ENCODE assay signal across 23 mouse cellular contexts in the genomic region with DNA sequence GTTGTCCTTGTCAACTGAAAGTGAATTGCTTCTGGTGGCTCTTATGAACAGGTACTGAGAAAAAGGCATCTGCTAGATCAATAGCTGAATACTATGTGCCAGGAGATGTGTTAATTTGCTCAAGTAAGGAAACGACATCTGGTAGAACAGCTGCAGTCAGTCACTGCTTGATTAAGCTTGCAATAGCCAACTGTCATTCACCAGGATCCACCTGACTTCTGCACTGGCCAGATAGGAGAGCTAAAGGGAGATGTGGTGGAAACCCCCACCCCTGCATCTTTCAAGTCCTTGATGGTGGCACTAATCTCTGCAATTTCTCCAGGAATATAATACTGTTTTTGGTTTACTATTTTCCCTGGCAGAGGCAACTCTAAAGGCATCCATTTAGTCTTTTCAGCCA. TPM values are rescaled to one million over a fixed set of nuclear protein-coding genes. Genes with fewer than 3 reads are reported as not detected.
DNase-seq lines count a peak whose midpoint lies in the region; ATAC-seq and TF ChIP-seq lines count a peak whose summit lies in the region.
"Had no signal": no experiment of that assay in that cellular context is flagged by ENCODE, and none has a peak within 500 bp of the region (broad histone marks: within the 10 kb centered on the region; RNA-seq: fewer than 3 reads in every experiment).

No protein-coding gene starts in this region.

- TF ChIP-seq EP300 in MEL (IDR thresholded peaks at IDR 0.05; ENCODE audit: low read depth in 1 of 2, low read length in 2 of 2), result peak; percentile 70 to 89

- H3K27ac ChIP-seq in MEL (ENCODE audit: control insufficient read depth, low read depth, low read length), result no peak overlapping the region
- peak overlapping the region; percentile 6; the same call in 1 of the 2 replicates for H3K27ac ChIP-seq in liver, embryonic 13.5 days
- no peak overlapping the region for H3K27ac ChIP-seq in hindbrain, embryonic 11.5 days (ENCODE audit: low read depth, low read length)
- H3K27ac ChIP-seq: embryonic facial prominence, embryonic 13.5 days; heart, adult 2 months; hindbrain, embryonic 14.5 days; left cerebral cortex, adult 2 months; lung, embryonic 15.5 days; midbrain, embryonic 10.5 days had no signal

- no peak for TF ChIP-seq CTCF in MEL (IDR thresholded peaks at IDR 0.05 in 2 of 3, conservative IDR thresholded peaks at IDR 0.05 in 1 of 3; ENCODE audit: control insufficient read depth in 1 of 3, insufficient read depth in 1 of 3, low read depth in 2 of 3, low read length in 3 of 3, poor library complexity in 1 of 3, severe bottlenecking in 1 of 3)

- no peak overlapping the region for H3K4me3 ChIP-seq in MEL (ENCODE audit: control insufficient read depth in 1 of 2, insufficient read depth in 1 of 2, low read depth in 2 of 2, low read length in 2 of 2)
- H3K4me3 ChIP-seq in liver, embryonic 13.5 days (replicated peaks), result no peak overlapping the region
- no peak overlapping the region for H3K4me3 ChIP-seq in hindbrain, embryonic 11.5 days (ENCODE audit: low read depth, low read length)
- H3K4me3 ChIP-seq: embryonic facial prominence, embryonic 13.5 days; heart, adult 2 months; left cerebral cortex, adult 2 months; lung, embryonic 15.5 days; midbrain, embryonic 10.5 days had no signal

- H3K9me3 ChIP-seq in MEL (replicated peaks; ENCODE audit: insufficient read depth, low read length), result no peaks in the 10 kb centered on the region
- H3K9me3 ChIP-seq in liver, embryonic 13.5 days (replicated peaks), result no peaks in the 10 kb centered on the region
- no peaks in the 10 kb centered on the region for H3K9me3 ChIP-seq in hindbrain, embryonic 11.5 days (ENCODE audit: control insufficient read depth, low read length)
- H3K9me3 ChIP-seq: embryonic facial prominence, embryonic 13.5 days; lung, embryonic 15.5 days; midbrain, embryonic 10.5 days had no signal

- 8% methylated on average over 1 of the region's 1 CpGs for whole genome bisulfite sequencing in liver, embryonic 13.5 days (ENCODE audit: insufficient replicate concordance)
- WGBS in hindbrain, embryonic 11.5 days, result 69% methylated on average over 1 of the region's 1 CpGs

- no peak for TF ChIP-seq RAD21 in MEL (IDR thresholded peaks at IDR 0.05; ENCODE audit: low read depth, low read length)

- H3K4me1 ChIP-seq in MEL (ENCODE audit: control insufficient read depth in 1 of 2, insufficient read depth in 2 of 2, low read length in 2 of 2), result peaks cover 0 to 3% of the 10 kb centered on the region in 2 experiments; a peak in 1 of 4 replicates
- peaks cover 17% of the 10 kb centered on the region for H3K4me1 ChIP-seq in liver, embryonic 13.5 days (replicated peaks)
- no peaks in the 10 kb centered on the region for H3K4me1 ChIP-seq in hindbrain, embryonic 11.5 days (replicated peaks; ENCODE audit: control insufficient read depth, insufficient read depth, low read length)
- H3K4me1 ChIP-seq: embryonic facial prominence, embryonic 13.5 days; midbrain, embryonic 10.5 days had no signal

- peaks cover 0 to 2% of the 10 kb centered on the region in 2 experiments; a peak in 1 of 4 replicates for H3K36me3 ChIP-seq in MEL (ENCODE audit: control insufficient read depth in 1 of 2, insufficient read depth in 2 of 2, low read length in 2 of 2)
- no peaks in the 10 kb centered on the region for H3K36me3 ChIP-seq in liver, embryonic 13.5 days
- H3K36me3 ChIP-seq in hindbrain, embryonic 11.5 days (ENCODE audit: control insufficient read depth, insufficient read depth, low read length), result no peaks in the 10 kb centered on the region
- H3K36me3 ChIP-seq: embryonic facial prominence, embryonic 13.5 days; lung, embryonic 15.5 days; midbrain, embryonic 10.5 days had no signal

- ATAC-seq in common myeloid progenitor, adult 5-6 weeks (replicated peaks; ENCODE audit: low read depth, poor library complexity, severe bottlenecking), result peak; percentile 55; the same call in 1 of the 2 replicates
- ATAC-seq in liver, embryonic 13.5 days (ENCODE audit: low read depth), result peak; percentile 86
- peak; percentile 85 for ATAC-seq in megakaryocyte-erythroid progenitor cell, adult 5-6 weeks (replicated peaks; ENCODE audit: low FRiP score, low TSS enrichment, poor library complexity, severe bottlenecking)
- ATAC-seq in hindbrain, embryonic 11.5 days (ENCODE audit: low FRiP score), result no peak
- ATAC-seq: forebrain, embryonic 14.5 days; inflammation-experienced regulatory T-cells, adult 6 months had no signal

- DNase-seq in MEL (ENCODE audit: low read depth, low spot score), result peak; percentile 63
- DNase-seq in liver, embryonic 13.5 days, result peak; percentile 59
- no peak for DNase-seq in hindbrain, embryonic 11.5 days (ENCODE audit: low spot score)
- no peak for DNase-seq in embryo, embryonic 10 days (ENCODE audit: low spot score)
- no peak for DNase-seq in gastrocnemius, adult 8-10 months (ENCODE audit: low spot score in 2 of 2)
- DNase-seq: adrenal gland, postnatal 25 days; cerebellum, adult 18-20 months; cerebellum, postnatal 14 days; embryo, embryonic 11 days; gastrocnemius, postnatal 25 days; kidney, adult 8-10 months; kidney, postnatal 10 days; lung, postnatal 4 days had no signal

- no peak for TF ChIP-seq POLR2A in MEL (IDR thresholded peaks at IDR 0.05; ENCODE audit: control insufficient read depth in 1 of 2, insufficient read depth in 1 of 2, low read depth in 1 of 2, low read length in 2 of 2, poor library complexity in 1 of 2)

- no peak overlapping the region for H3K9ac ChIP-seq in MEL (ENCODE audit: control insufficient read depth, low read depth, low read length, poor library complexity, severe bottlenecking)
- no peak overlapping the region for H3K9ac ChIP-seq in liver, embryonic 13.5 days
- H3K9ac ChIP-seq in hindbrain, embryonic 11.5 days (ENCODE audit: low read depth, low read length), result no peak overlapping the region
- H3K9ac ChIP-seq: embryonic facial prominence, embryonic 13.5 days; hindbrain, embryonic 14.5 days; lung, embryonic 15.5 days had no signal

- no peaks in the 10 kb centered on the region for H3K79me2 ChIP-seq in MEL (ENCODE audit: control insufficient read depth, insufficient read depth, low read length, poor library complexity)

- no peak overlapping the region for H3K4me2 ChIP-seq in liver, embryonic 13.5 days
- no peak overlapping the region for H3K4me2 ChIP-seq in hindbrain, embryonic 11.5 days (replicated peaks; ENCODE audit: low read depth, low read length)
- H3K4me2 ChIP-seq: embryonic facial prominence, embryonic 13.5 days; hindbrain, embryonic 14.5 days; lung, embryonic 15.5 days had no signal

- H3K27me3 ChIP-seq in MEL (ENCODE audit: control insufficient read depth in 1 of 2, insufficient read depth in 2 of 2, low read length in 2 of 2), result no peaks in the 10 kb centered on the region
- no peaks in the 10 kb centered on the region for H3K27me3 ChIP-seq in liver, embryonic 13.5 days
- no peaks in the 10 kb centered on the region for H3K27me3 ChIP-seq in hindbrain, embryonic 11.5 days (ENCODE audit: control insufficient read depth, insufficient read depth, low read length)
- H3K27me3 ChIP-seq: embryonic facial prominence, embryonic 13.5 days; lung, embryonic 15.5 days had no signal

TF ChIP-seq in MEL, 35 proteins besides CTCF, POLR2A, EP300 and RAD21:
- peak; percentile 92 for TF ChIP-seq TCF12 (IDR thresholded peaks at IDR 0.05; ENCODE audit: low read depth, low read length)
- no peak for TF ChIP-seq POLR2AphosphoS5 (IDR thresholded peaks at IDR 0.05; ENCODE audit: borderline replicate concordance, low read depth, low read length)
- peak; percentile 71 for TF ChIP-seq ETS1 (IDR thresholded peaks at IDR 0.05; ENCODE audit: low read depth, low read length)
- peak; percentile 71 for TF ChIP-seq MYB (IDR thresholded peaks at IDR 0.05; ENCODE audit: low read depth, low read length)
- TF ChIP-seq TAL1 (IDR thresholded peaks at IDR 0.05; ENCODE audit: low read length), result peak; percentile 80
- no peak for TF ChIP-seq CHD1 (IDR thresholded peaks at IDR 0.05; ENCODE audit: low read depth, low read length)
- TF ChIP-seq GATA1 (IDR thresholded peaks at IDR 0.05; ENCODE audit: low read depth, low read length), result peak; percentile 59

RNA-seq across cellular contexts. Expression of a gene that starts 19.7 kb away (rescaled TPM):
- total RNA-seq in MEL (2012; rRNA removed), result 890 and 977 TPM in 2 replicates
- 100 to 1,000 TPM; 826 to 964 TPM for polyA plus RNA-seq in MEL (2012; ENCODE audit: insufficient read depth in 1 of 2, insufficient read length in 2 of 2, low read depth in 1 of 2, low replicate concordance in 2 of 2, missing spikeins in 1 of 2)
- total RNA-seq in common myeloid progenitor, adult 5-6 weeks (2017), result 192 and 193 TPM in 2 replicates
- 201 and 214 TPM in 2 replicates for polyA plus RNA-seq in liver, embryonic 13.5 days (2015; fragmentation: Nextera tagmentation; extraction: Ambion mirVana)
- 427 and 467 TPM in 2 replicates for total RNA-seq in megakaryocyte-erythroid progenitor cell, adult 5-6 weeks (2014; fragmentation: Nextera tagmentation)
- 212 and 218 TPM in 2 replicates for total RNA-seq in megakaryocyte-erythroid progenitor cell, adult 5-6 weeks (2017)
- polyA plus RNA-seq in hindbrain, embryonic 11.5 days (2014; fragmentation: Nextera tagmentation; extraction: Ambion mirVana), result 357 and 379 TPM in 2 replicates
- total RNA-seq in gastrocnemius, adult 8-10 months (2022), result 100 to 1,000 TPM; 206 to 227 (median 221) TPM

RNA-seq across cellular contexts. Expression of a gene that starts 26.4 kb away (rescaled TPM):
- total RNA-seq in MEL (2012; rRNA removed), result 109 and 179 TPM in 2 replicates
- 100 to 1,000 TPM in 1 of 2 experiments, not detected in 1; 365 TPM for polyA plus RNA-seq in MEL (2012; ENCODE audit: insufficient read depth in 1 of 2, insufficient read length in 2 of 2, low read depth in 1 of 2, low replicate concordance in 2 of 2, missing spikeins in 1 of 2)
- 41.5 and 57.4 TPM in 2 replicates for total RNA-seq in common myeloid progenitor, adult 5-6 weeks (2017)
- 58.0 and 65.2 TPM in 2 replicates for polyA plus RNA-seq in liver, embryonic 13.5 days (2015; fragmentation: Nextera tagmentation; extraction: Ambion mirVana)
- total RNA-seq in megakaryocyte-erythroid progenitor cell, adult 5-6 weeks (2014; fragmentation: Nextera tagmentation), result 128 and 136 TPM in 2 replicates
- 100 and 113 TPM in 2 replicates for total RNA-seq in megakaryocyte-erythroid progenitor cell, adult 5-6 weeks (2017)
- 6.9 and 7.4 TPM in 2 replicates for polyA plus RNA-seq in hindbrain, embryonic 11.5 days (2014; fragmentation: Nextera tagmentation; extraction: Ambion mirVana)
- total RNA-seq in gastrocnemius, adult 8-10 months (2022), result 10 to 100 TPM; 10.2 to 21.5 (median 17.0) TPM

RNA-seq across cellular contexts. Expression of a gene that starts 47.4 kb away (rescaled TPM):
- total RNA-seq in MEL (2012; rRNA removed), result 9.5 and 10.0 TPM in 2 replicates
- polyA plus RNA-seq in MEL (2012; ENCODE audit: insufficient read depth in 1 of 2, insufficient read length in 2 of 2, low read depth in 1 of 2, low replicate concordance in 2 of 2, missing spikeins in 1 of 2), result 10 to 100 TPM in 1 of 2 experiments, not detected in 1; 19.4 TPM
- 24.3 and 27.3 TPM in 2 replicates for total RNA-seq in common myeloid progenitor, adult 5-6 weeks (2017)
- 0.96 and 1.8 TPM in 2 replicates for polyA plus RNA-seq in liver, embryonic 13.5 days (2015; fragmentation: Nextera tagmentation; extraction: Ambion mirVana)
- total RNA-seq in megakaryocyte-erythroid progenitor cell, adult 5-6 weeks (2014; fragmentation: Nextera tagmentation), result 21.3 and 21.4 TPM in 2 replicates
- total RNA-seq in megakaryocyte-erythroid progenitor cell, adult 5-6 weeks (2017), result 15.1 and 19.0 TPM in 2 replicates
- 6.0 and 8.9 TPM in 2 replicates for polyA plus RNA-seq in hindbrain, embryonic 11.5 days (2014; fragmentation: Nextera tagmentation; extraction: Ambion mirVana)
- 1 to 10 TPM; 4.5 to 8.4 (median 6.1) TPM for total RNA-seq in gastrocnemius, adult 8-10 months (2022)

Comparison
In these comparisons a context has a peak if more than half of its experiments do, and no peak if none do; other contexts are left out.
1. DNase-seq: peak in MEL (single experiment) and liver, embryonic 13.5 days (single experiment); none in hindbrain, embryonic 11.5 days (single experiment), embryo, embryonic 10 days (single experiment) and gastrocnemius, adult 8-10 months (0 of 2).